Mouse (Mus musculus): ENCODE data around the gene Jam3. TPM values are rescaled to one million over a fixed set of nuclear protein-coding genes. Genes with fewer than 3 reads are reported as not detected.

Jam3 gene
- 51.2 and 66.7 TPM in 2 replicates for polyA plus RNA-seq (2016; fragmentation: Nextera tagmentation; extraction: Ambion mirVana)

DNA sequence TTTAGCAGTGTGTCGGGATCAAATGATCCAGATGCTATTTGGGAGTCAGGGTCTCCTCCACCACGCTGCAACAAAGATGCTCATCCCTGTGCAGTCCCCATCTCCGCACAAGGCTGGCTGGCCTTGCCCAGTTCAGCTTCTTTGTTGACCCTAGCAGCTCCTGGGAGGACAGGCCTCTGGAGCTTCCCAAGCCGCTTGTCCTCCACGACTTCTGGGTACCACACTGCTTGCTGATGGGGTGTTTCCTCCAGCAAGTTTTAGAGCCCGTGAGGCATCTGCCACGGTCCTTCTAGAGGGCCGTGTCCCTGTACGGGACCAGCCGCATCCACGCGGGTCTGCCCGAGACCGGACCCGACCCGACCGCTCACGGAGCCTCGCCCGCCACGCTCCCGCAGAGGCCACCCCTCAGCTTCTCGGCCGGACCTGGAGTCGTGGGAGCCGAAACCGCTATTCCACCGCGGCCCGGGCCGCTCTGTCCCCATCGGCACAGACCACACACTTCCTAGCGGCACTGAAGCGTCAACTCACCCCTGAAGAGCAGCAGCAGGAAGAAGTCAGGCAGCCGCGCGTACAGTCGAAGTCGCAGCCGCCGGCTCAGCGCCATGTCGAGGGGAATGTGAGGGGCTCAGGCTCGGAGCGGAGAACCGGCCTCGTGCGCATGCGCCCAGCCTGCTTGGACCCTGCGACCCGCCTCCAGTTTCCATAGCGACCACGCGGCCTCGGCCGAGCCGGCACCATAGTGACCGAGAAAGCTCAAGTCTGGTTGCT is at the start of gene Jam3:
Gene Jam3, minus strand, starts transcription at position 659 of the 768 bp plus-strand sequence.
- H3K27ac ChIP-seq: peak within 1 kb of the TSS; percentile 92
- H3K36me3 ChIP-seq: 0 out of 2 replicates have a peak, but pooled peaks cover 4% of the 10 kb centered on the region
- peak within 1 kb of the TSS; percentile 85 for H3K4me3 ChIP-seq
- peaks cover 19% of the 10 kb centered on the region; the same call in 1 of the 2 replicates for H3K4me1 ChIP-seq
- DNase-seq (ENCODE audit: low spot score): peak; percentile 97
- no peaks in the 10 kb centered on the region for H3K9me3 ChIP-seq
- WGBS: under 1% methylated on average over 58 of the region's 58 CpGs
- H3K27me3 ChIP-seq (ENCODE audit: insufficient read depth, poor library complexity, severe bottlenecking): no peaks in the 10 kb centered on the region

DNA sequence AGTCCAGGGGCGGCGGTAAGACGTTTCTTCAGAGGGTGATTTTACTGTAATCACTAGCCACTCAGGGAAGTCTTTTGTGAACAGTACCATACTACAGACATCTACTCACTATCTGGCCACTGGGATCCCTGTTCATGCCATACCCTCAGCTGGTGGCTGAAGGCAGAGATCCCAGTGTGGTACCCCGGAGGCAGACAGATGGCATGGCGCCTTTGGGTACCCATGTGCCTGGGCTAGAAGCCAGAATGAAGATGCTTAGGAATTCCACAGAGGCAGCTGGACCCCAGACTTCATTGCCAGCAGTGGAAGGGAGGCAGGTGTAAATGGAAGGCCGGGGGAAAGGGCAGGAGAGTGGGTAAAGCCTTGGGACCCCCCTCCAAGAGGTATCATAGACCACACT is 49.0 kb upstream of the Jam3 start:
- Histone ChIP-seq H3K4me3 (no peak overlapping the region), H3K4me1 (peaks cover 5% of the 10 kb centered on the region), H3K27me3 (ENCODE audit: insufficient read depth, poor library complexity, severe bottlenecking) (peaks cover 3% of the 10 kb centered on the region; the same call in 1 of the 2 replicates), H3K9me3 (no peaks in the 10 kb centered on the region), H3K27ac (no peak overlapping the region), H3K36me3 (no peaks in the 10 kb centered on the region)
- DNase-seq (ENCODE audit: low spot score): no peak
- WGBS: 83% methylated on average over 6 of the region's 6 CpGs

DNA sequence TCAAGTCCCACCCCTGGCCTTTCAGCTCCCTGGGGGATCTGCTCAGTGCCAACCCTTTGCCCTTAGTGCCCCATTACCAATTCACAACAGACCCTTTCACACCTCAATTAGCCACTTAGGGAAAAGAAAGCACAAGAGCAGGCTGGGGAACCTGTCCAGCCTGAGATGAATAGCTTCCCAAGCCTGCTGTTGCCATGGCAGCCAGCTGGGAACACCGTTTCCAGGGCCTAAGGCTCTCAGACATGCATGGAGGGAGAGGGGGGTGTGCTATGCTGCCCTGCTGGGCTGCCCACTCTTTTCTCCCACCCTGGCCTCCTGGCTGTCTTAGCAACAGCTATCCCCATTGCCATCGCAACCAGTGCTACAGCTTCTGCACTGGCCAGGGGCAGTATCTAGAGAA is 47.9 kb upstream of the Jam3 start:
- H3K9me3 ChIP-seq: no peaks in the 10 kb centered on the region
- H3K27ac ChIP-seq: no peak overlapping the region; the same call in 1 of the 2 replicates
- no peak for DNase-seq (ENCODE audit: low spot score)
- H3K27me3 ChIP-seq (ENCODE audit: insufficient read depth, poor library complexity, severe bottlenecking): peaks cover 3% of the 10 kb centered on the region; the same call in 1 of the 2 replicates
- H3K4me1 ChIP-seq: peaks cover 5% of the 10 kb centered on the region
- H3K4me3 ChIP-seq: no peak overlapping the region
- H3K36me3 ChIP-seq: no peaks in the 10 kb centered on the region
- 21% methylated on average over 2 of the region's 2 CpGs for WGBS

DNA sequence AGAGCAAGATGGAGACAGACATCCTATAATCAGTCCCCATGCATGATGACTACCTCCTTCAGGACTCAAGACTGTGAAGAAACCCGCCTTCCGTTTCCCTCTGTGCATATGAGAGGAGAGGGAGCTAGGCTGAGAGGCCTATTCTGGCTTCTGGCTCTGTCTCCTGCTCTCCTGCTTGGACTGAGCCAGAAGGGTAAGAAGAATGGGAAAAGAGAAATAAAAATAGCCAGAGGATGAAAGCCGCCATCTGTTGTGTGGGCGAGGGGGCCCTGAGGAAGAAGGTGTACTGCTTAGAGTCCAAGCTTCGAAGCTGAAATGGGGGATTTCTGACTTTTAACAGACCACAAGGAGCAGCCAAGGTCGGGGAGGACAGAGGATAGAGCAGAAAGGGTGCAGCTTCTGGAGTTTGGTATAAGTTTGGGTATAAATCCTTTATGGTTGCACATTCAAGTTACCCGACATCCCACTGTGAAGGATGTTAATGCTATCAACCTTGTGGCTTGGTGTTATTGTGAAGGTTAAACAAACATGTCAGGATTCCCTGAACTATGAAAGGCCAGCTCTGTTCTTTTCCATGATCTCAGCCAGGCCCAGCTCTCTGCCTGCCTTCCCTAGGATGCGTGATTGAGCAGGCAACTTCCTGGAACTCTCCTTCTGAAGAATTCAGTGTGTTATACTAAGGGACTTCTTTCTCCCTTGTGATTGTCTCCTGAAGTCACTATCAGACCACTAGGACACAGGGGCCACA is 46.4 kb upstream of the Jam3 start:
- peaks cover 5% of the 10 kb centered on the region for H3K4me1 ChIP-seq
- H3K27ac ChIP-seq: no peak overlapping the region
- H3K4me3 ChIP-seq: no peak overlapping the region
- H3K9me3 ChIP-seq: no peaks in the 10 kb centered on the region
- no peak for DNase-seq (ENCODE audit: low spot score)
- H3K36me3 ChIP-seq: no peaks in the 10 kb centered on the region
- WGBS: 71% methylated on average over 8 of the region's 8 CpGs
- peaks cover 3% of the 10 kb centered on the region; the same call in 1 of the 2 replicates for H3K27me3 ChIP-seq (ENCODE audit: insufficient read depth, poor library complexity, severe bottlenecking)

DNA sequence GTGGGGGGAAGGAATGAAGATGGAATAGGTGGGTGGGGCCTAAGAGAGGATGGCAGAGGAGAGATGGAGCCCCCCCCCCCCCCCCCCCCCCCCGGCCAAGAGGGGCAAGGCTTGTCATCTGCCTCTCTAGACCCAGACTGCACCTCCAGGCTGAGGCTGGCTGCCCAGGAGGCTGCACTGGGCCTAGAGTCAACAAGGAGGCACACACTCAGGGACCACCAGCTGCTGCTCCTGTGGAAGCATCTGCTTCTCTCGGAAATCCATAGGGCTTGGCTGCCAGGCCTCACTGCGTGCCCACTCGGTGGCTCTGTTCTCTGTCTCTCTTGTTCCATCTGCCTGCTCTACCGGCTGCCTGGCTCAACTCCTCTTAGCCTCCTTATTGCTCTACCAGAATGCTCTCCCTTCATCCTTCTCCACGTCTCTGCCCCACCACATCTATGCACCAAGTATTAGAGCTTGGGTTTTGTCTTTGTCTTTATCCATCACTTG is 38.4 kb upstream of the Jam3 start:
- DNase-seq (ENCODE audit: low spot score): no peak
- H3K36me3 ChIP-seq: no peaks in the 10 kb centered on the region
- 72% methylated on average over 5 of the region's 6 CpGs for WGBS
- H3K4me3 ChIP-seq: no peak overlapping the region
- H3K4me1 ChIP-seq: peaks cover 22% of the 10 kb centered on the region
- H3K9me3 ChIP-seq: no peaks in the 10 kb centered on the region
- no peak overlapping the region for H3K27ac ChIP-seq
- 0 out of 2 replicates have a peak, but pooled peaks cover 4% of the 10 kb centered on the region for H3K27me3 ChIP-seq (ENCODE audit: insufficient read depth, poor library complexity, severe bottlenecking)

DNA sequence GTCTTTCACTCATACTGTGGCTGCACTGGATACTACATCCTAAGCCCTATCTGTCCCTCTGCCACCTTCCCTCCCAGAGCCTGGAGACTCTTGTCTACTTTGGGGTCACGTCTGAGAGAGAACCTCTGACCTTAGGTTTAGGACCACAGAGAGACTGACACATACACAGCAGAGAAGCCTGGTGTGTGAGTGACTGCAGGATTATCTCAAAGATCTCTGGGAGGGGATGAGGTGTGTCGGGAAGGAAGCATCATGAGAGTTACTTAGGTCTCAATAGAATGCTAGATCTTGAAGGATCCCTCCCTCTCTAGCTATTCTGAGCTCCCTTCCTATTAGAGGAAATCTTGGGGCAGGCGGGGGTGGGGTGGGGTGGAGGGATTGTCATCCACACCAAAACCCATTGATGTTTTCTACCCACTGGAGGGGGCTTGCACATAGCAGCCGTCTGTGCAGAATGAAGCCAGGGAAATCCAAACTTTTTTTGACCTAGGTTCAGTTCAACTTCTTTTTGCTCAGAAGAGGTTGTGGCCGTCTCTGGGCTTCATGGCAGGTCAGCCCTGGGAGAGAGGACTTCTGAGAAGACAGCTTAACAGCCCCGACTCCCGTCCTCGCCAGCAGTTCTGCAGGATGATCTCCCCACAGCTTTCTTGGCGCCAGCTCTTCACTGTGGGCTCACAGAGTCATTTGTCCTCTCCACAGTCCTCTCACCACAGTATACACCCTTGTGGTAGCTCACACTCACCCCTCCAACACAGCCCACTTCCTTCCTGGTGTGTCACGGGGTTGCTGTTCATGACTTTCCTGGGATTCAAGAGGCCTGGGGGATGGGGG is 37.8 kb upstream of the Jam3 start:
- 55% methylated on average over 10 of the region's 10 CpGs for WGBS
- peak overlapping the region; percentile 84 for H3K27ac ChIP-seq
- H3K36me3 ChIP-seq: no peaks in the 10 kb centered on the region
- H3K9me3 ChIP-seq: no peaks in the 10 kb centered on the region
- no peak overlapping the region; the same call in 1 of the 2 replicates for H3K4me3 ChIP-seq
- peaks cover 23% of the 10 kb centered on the region for H3K4me1 ChIP-seq
- 0 out of 2 replicates have a peak, but pooled peaks cover 4% of the 10 kb centered on the region for H3K27me3 ChIP-seq (ENCODE audit: insufficient read depth, poor library complexity, severe bottlenecking)
- no peak for DNase-seq (ENCODE audit: low spot score)

DNA sequence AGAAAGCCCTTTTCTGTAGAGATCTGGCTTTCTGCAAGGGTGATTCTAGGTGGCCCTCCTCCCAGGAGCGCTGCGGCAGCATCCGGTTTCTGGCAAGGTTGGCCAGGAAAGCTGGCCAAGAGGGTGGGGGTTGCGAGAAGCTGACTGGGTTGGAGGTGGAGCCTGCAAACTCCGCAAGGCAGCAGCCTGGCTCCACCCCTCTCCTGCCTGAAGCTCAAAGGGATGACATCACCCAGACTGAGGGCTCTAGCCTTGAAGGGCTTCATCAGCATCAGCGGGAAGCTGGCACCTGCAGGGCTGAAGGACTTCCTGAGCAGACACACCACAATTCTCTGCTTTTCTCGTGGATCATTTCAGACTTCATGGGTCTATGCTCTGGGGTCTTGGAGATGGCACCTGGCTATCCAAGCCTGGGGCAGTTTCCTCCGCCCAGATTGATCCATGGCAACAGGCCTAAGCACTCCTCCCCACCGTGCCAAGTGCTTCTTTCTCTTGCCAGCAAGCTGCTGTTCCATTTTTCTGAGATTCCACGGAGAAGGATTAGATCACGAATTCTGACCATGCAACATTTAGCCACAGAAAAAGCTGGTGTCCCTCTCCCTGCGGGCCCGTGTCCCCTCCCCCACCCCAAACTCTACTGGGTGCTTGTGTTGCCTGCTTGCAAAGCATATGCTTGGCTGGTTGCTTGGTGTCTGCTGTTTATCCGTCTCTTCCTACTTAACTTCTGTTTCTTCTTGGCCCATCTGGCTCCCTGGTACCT is 37.0 kb upstream of the Jam3 start:
- Histone ChIP-seq H3K4me3 (peak overlapping the region; percentile 51), H3K27ac (peak overlapping the region; percentile 84), H3K36me3 (no peaks in the 10 kb centered on the region), H3K9me3 (no peaks in the 10 kb centered on the region), H3K4me1 (peaks cover 31% of the 10 kb centered on the region), H3K27me3 (ENCODE audit: insufficient read depth, poor library complexity, severe bottlenecking) (0 out of 2 replicates have a peak, but pooled peaks cover 4% of the 10 kb centered on the region)
- 6% methylated on average over 14 of the region's 14 CpGs for WGBS
- peak; percentile 94 for DNase-seq (ENCODE audit: low spot score)

DNA sequence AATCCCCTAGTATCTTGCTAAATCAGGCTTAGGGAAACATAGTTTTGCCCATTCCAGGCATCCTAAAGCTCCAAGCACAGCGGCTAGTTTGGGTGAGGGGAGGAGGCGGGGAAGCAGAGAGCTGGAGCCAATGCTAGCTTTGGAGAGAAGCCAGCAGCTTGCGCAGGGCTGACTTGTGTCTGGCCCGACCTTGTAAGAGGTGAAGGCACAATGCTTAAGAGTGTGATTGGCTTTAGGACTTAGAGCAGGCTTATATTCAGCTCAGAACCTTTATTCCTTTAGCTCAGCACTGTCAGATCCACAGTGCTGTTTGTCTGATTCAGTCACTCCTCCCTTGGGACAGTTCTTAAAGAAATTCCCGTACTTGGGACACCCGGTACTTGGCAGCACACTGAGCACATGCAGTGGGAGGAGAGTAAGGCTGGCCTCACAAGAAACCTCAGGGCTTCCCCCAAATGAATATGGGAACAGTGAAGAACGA is 36.3 kb upstream of the Jam3 start:
- Histone ChIP-seq H3K4me1 (peaks cover 36% of the 10 kb centered on the region), H3K9me3 (no peaks in the 10 kb centered on the region), H3K4me3 (peak overlapping the region; percentile 51), H3K27ac (peak overlapping the region; percentile 84), H3K36me3 (no peaks in the 10 kb centered on the region), H3K27me3 (ENCODE audit: insufficient read depth, poor library complexity, severe bottlenecking) (0 out of 2 replicates have a peak, but pooled peaks cover 4% of the 10 kb centered on the region)
- no peak for DNase-seq (ENCODE audit: low spot score)
- WGBS: 3% methylated on average over 7 of the region's 7 CpGs

DNA sequence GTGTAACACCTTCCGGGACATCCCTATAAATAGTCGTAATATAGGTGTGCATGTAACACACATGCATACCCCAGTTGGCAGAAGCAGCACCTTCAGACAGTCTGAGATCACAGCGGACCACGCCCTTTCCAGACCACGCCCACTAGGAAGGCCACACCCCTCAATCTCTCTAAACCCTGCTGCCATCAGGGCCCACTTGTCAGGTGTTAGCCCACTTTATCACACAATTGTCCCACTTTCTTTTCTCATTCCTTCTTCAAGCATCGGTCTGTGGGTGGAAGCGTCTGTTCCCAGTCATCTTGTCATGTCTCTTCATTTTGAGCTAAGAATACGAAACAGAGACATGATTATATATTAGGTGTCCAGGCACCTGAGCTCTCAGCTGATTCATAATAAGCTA is 35.2 kb upstream of the Jam3 start:
- 63% methylated on average over 8 of the region's 8 CpGs for WGBS
- Histone ChIP-seq H3K27ac (no peak overlapping the region), H3K36me3 (no peaks in the 10 kb centered on the region), H3K9me3 (no peaks in the 10 kb centered on the region), H3K27me3 (ENCODE audit: insufficient read depth, poor library complexity, severe bottlenecking) (0 out of 2 replicates have a peak, but pooled peaks cover 4% of the 10 kb centered on the region), H3K4me3 (no peak overlapping the region), H3K4me1 (peaks cover 36% of the 10 kb centered on the region)
- no peak for DNase-seq (ENCODE audit: low spot score)

DNA sequence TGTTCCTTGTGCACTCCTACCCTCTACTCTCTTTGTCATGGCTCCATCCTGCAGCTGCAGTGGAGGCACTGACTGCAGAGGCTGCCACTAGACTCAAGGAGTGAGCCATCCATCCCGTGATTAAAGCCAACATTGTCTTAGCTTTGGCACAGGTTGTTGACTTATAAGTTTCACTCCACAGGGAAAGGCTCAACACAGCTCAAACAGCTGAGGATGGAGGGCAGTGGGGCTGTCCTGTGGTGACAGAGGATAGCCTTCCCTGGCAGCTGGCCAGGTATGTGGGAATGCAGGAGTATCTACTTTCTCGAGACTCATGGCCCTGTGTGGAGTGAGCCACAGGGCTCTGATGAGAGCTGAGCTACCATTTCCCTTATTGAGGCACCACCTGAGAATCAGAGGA is 34.1 kb upstream of the Jam3 start:
- H3K4me3 ChIP-seq: no peak overlapping the region
- 66% methylated on average over 2 of the region's 2 CpGs for WGBS
- H3K4me1 ChIP-seq: peaks cover 36% of the 10 kb centered on the region
- H3K36me3 ChIP-seq: no peaks in the 10 kb centered on the region
- no peaks in the 10 kb centered on the region for H3K27me3 ChIP-seq (ENCODE audit: insufficient read depth, poor library complexity, severe bottlenecking)
- no peaks in the 10 kb centered on the region for H3K9me3 ChIP-seq
- no peak overlapping the region for H3K27ac ChIP-seq
- DNase-seq (ENCODE audit: low spot score): no peak

DNA sequence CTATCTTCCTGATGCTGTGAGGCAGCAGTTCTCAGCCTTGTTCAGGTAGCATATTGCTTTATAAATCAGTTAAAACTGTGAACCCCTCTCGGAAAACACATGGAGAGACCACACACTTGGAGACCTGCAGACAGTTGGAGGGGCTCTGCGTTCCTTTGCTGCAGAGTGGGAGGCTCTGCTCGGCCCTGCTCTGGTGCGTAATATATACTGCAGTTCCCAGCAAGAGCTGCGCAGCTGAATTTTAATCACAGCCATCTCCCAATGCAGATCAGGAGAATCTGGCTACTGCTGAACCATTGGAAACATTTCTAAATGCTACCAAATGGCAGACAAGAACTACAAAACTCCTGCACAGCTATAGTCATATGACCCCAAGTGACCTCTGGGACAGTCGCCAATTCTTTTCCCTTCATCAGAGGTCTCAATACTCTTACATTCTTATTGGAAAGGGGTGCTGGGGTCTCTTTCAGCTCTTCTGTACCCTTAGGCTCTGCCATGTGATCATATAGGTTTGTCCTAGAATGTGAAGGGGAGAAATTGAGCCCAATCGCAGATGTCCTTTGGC is 33.5 kb upstream of the Jam3 start:
- H3K27me3 ChIP-seq (ENCODE audit: insufficient read depth, poor library complexity, severe bottlenecking): no peaks in the 10 kb centered on the region
- H3K4me3 ChIP-seq: no peak overlapping the region
- WGBS: 87% methylated on average over 7 of the region's 7 CpGs
- no peak for DNase-seq (ENCODE audit: low spot score)
- H3K9me3 ChIP-seq: no peaks in the 10 kb centered on the region
- no peaks in the 10 kb centered on the region for H3K36me3 ChIP-seq
- H3K27ac ChIP-seq: no peak overlapping the region
- peaks cover 36% of the 10 kb centered on the region for H3K4me1 ChIP-seq

All from heart, embryonic 10.5 days (tissue).